Mouse (Mus musculus): Measurements from ENCODE around the gene 2210408I21Rik. TPM values are rescaled to one million over a fixed set of nuclear protein-coding genes. Genes with fewer than 3 reads are reported as not detected.

The 2210408I21Rik gene
- polyA plus RNA-seq, 2 experiments = 0.78 to 2.9 TPM

DNA sequence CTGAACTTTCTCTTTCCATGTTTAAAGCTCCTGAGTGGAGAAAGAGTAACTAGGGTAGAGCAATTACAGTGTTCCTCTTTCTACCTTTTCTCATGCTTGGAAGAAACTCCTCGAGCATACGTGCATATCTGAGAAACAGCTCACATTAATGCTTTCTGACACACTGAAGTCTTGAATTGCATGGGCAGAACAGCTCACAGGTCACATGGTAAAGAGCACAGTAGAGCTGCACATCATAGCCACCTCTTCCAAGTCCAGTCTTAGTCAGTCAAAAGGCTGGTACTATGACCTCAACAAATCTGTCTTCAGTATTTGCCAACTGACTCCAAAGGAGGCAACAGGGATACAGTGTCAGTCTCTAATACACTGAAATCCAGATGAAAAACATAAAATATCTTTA lies 7.1 kb upstream of the 2210408I21Rik start:
- no peak for DNase-seq (ENCODE audit: low read depth in 3 of 3, low spot score in 3 of 3)
- H3K4me2 ChIP-seq (ENCODE audit: low read depth) = no peak overlapping the region
- H3K27me3 ChIP-seq (ENCODE audit: control insufficient read depth, insufficient read depth, low read length) = no peaks in the 10 kb centered on the region
- no peaks in the 10 kb centered on the region for H3K9me3 ChIP-seq (ENCODE audit: control insufficient read depth, low read length)
- no peak overlapping the region for H3K27ac ChIP-seq
- no peak overlapping the region for H3K9ac ChIP-seq (replicated peaks)
- H3K4me3 ChIP-seq (ENCODE audit: insufficient read depth in 1 of 2, low read depth in 2 of 2, low read length in 2 of 2) = no peak overlapping the region
- no peak for ATAC-seq (ENCODE audit: insufficient read depth)
- no peaks in the 10 kb centered on the region; a peak in 1 of 4 replicates for H3K4me1 ChIP-seq (replicated peaks; ENCODE audit: control insufficient read depth in 2 of 2, insufficient read depth in 2 of 2, low read length in 1 of 2)
- WGBS (ENCODE audit: insufficient replicate concordance) = 65% methylated on average over 2 of the region's 2 CpGs
- no peak for TF ChIP-seq EP300 (IDR thresholded peaks at IDR 0.05; ENCODE audit: low read depth)
- no peak for TF ChIP-seq CTCF (IDR thresholded peaks at IDR 0.05; ENCODE audit: low read depth)
- H3K36me3 ChIP-seq (replicated peaks; ENCODE audit: control insufficient read depth, insufficient read depth, low read depth) = no peaks in the 10 kb centered on the region

DNA sequence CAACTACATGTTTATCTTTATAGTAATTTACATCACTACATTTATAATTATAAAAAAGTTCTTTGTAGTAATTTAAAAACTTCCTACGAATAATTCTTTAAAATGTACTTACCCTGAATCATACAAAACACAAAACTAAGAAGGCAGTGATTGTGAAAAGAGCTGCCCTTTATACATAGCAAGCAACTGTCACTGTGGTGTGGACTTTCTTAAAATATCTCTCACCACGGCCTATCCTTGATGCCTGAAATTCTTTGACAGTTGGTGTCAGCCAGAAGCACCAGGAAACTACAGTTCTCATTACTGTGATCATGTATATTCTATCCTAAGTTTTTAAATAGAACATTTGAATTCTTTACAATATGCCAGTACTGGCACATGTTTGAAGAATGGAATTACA lies 4.2 kb upstream of the 2210408I21Rik start:
- no peak overlapping the region for H3K9ac ChIP-seq (replicated peaks)
- H3K27ac ChIP-seq = no peak overlapping the region
- no peaks in the 10 kb centered on the region for H3K9me3 ChIP-seq (ENCODE audit: control insufficient read depth, low read length)
- no peak overlapping the region for H3K4me3 ChIP-seq (ENCODE audit: insufficient read depth in 1 of 2, low read depth in 2 of 2, low read length in 2 of 2)
- 49% methylated on average over 2 of the region's 2 CpGs for WGBS (ENCODE audit: insufficient replicate concordance)
- peaks cover 0 to under 1% of the 10 kb centered on the region in 2 experiments; a peak in 1 of 4 replicates for H3K4me1 ChIP-seq (replicated peaks; ENCODE audit: control insufficient read depth in 2 of 2, insufficient read depth in 2 of 2, low read length in 1 of 2)
- no peaks in the 10 kb centered on the region for H3K36me3 ChIP-seq (replicated peaks; ENCODE audit: control insufficient read depth, insufficient read depth, low read depth)
- no peaks in the 10 kb centered on the region for H3K27me3 ChIP-seq (ENCODE audit: control insufficient read depth, insufficient read depth, low read length)
- H3K4me2 ChIP-seq (ENCODE audit: low read depth) = no peak overlapping the region
- TF ChIP-seq CTCF (IDR thresholded peaks at IDR 0.05; ENCODE audit: low read depth) (no peak), EP300 (IDR thresholded peaks at IDR 0.05; ENCODE audit: low read depth) (no peak)
- no peak for ATAC-seq (ENCODE audit: insufficient read depth)
- no peak for DNase-seq (ENCODE audit: low read depth in 3 of 3, low spot score in 3 of 3)

DNA sequence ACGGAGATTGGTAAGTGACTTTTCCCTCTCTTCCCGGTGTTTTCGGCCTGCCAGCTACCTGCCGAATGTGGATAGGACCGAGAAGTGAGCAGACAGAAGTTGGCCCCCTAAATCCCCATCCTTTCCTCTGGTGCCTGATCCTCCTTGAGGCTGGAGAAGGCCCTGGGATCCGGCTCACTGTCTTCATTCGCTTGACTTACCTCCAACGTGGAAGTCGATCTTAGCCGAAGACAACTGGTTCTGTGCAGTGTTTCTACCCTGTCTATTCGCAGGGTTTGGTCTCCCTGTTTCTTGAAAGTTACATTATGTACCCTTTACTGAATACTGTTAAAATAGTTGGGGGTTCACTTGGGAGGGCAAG lies 261 bp downstream of the 2210408I21Rik start:
- Histone ChIP-seq H3K9me3 (ENCODE audit: control insufficient read depth, low read length) (no peaks in the 10 kb centered on the region), H3K27ac (no peak overlapping the region), H3K27me3 (ENCODE audit: control insufficient read depth, insufficient read depth, low read length) (no peaks in the 10 kb centered on the region), H3K4me2 (ENCODE audit: low read depth) (peak overlapping the region; percentile 81), H3K4me3 (ENCODE audit: insufficient read depth in 1 of 2, low read depth in 2 of 2, low read length in 2 of 2) (peak overlapping the region; percentile 86 to 93), H3K36me3 (replicated peaks; ENCODE audit: control insufficient read depth, insufficient read depth, low read depth) (no peaks in the 10 kb centered on the region), H3K9ac (replicated peaks) (peak overlapping the region; percentile 70), H3K4me1 (replicated peaks; ENCODE audit: control insufficient read depth in 2 of 2, insufficient read depth in 2 of 2, low read length in 1 of 2) (peaks cover 0 to 2% of the 10 kb centered on the region in 2 experiments; a peak in 1 of 4 replicates)
- no peak for DNase-seq (ENCODE audit: low read depth in 3 of 3, low spot score in 3 of 3)
- WGBS (ENCODE audit: insufficient replicate concordance) = 1% methylated on average over 11 of the region's 11 CpGs
- ATAC-seq (ENCODE audit: insufficient read depth) = peak; percentile 47
- TF ChIP-seq EP300 (IDR thresholded peaks at IDR 0.05; ENCODE audit: low read depth) = no peak
- TF ChIP-seq CTCF (IDR thresholded peaks at IDR 0.05; ENCODE audit: low read depth) = no peak

DNA sequence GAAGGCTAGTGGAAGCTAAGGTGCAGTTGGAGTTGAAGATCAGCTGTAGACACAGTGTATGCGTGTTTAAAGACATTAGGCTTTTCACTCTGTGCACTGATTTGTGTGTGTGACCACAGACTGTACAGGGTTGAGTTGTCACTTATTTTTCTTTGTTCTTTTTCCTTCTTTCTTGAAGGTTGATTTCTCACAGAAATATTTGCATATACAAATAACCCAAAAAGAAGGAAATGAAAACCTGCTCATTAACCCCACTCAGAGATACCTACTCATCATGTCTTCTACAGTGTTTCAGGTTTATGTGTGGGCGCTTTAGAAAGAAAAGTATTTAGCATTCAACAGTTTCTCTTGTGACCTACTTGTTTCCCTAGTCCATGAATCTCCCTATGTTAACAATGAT lies 5.5 kb downstream of the 2210408I21Rik start:
- TF ChIP-seq EP300 (IDR thresholded peaks at IDR 0.05; ENCODE audit: low read depth) (no peak), CTCF (IDR thresholded peaks at IDR 0.05; ENCODE audit: low read depth) (no peak)
- Histone ChIP-seq H3K27me3 (ENCODE audit: control insufficient read depth, insufficient read depth, low read length) (no peaks in the 10 kb centered on the region), H3K9me3 (ENCODE audit: control insufficient read depth, low read length) (no peaks in the 10 kb centered on the region), H3K4me1 (replicated peaks; ENCODE audit: control insufficient read depth in 2 of 2, insufficient read depth in 2 of 2, low read length in 1 of 2) (peaks cover 2% of the 10 kb centered on the region in 2 experiments; a peak in 2 of 4 replicates), H3K9ac (replicated peaks) (no peak overlapping the region), H3K27ac (no peak overlapping the region), H3K4me3 (ENCODE audit: insufficient read depth in 1 of 2, low read depth in 2 of 2, low read length in 2 of 2) (no peak overlapping the region), H3K36me3 (replicated peaks; ENCODE audit: control insufficient read depth, insufficient read depth, low read depth) (no peaks in the 10 kb centered on the region), H3K4me2 (ENCODE audit: low read depth) (no peak overlapping the region)
- 58% methylated on average over 2 of the region's 2 CpGs for WGBS (ENCODE audit: insufficient replicate concordance)
- DNase-seq (ENCODE audit: low read depth in 3 of 3, low spot score in 3 of 3) = no peak
- no peak for ATAC-seq (ENCODE audit: insufficient read depth)

DNA sequence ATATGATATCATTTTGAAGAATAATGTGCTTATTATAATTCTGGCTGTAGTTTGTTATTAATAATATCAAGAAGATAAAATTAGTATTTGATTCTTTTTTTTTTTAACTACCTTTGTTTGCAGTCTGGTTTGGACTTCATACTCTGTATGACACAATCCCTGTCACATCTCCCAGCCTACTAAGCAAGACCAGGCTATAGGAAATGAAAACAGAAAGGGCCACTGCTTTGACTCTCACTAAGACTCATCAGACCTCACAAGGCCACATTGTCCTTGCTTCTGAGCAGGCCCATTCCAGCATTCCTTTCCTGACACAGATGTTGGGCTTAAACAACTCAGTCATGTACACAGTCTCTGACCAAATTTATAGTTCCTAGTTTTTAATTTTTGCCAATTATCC lies 42.6 kb downstream of the 2210408I21Rik start:
- no peak overlapping the region for H3K4me3 ChIP-seq (ENCODE audit: insufficient read depth in 1 of 2, low read depth in 2 of 2, low read length in 2 of 2)
- DNase-seq (ENCODE audit: low read depth in 3 of 3, low spot score in 3 of 3) (no peak), ATAC-seq (ENCODE audit: insufficient read depth) (no peak)
- no peak overlapping the region for H3K27ac ChIP-seq
- H3K9me3 ChIP-seq (ENCODE audit: control insufficient read depth, low read length) = no peaks in the 10 kb centered on the region
- no peak overlapping the region for H3K4me2 ChIP-seq (ENCODE audit: low read depth)
- H3K36me3 ChIP-seq (replicated peaks; ENCODE audit: control insufficient read depth, insufficient read depth, low read depth) = no peaks in the 10 kb centered on the region
- no peak for TF ChIP-seq EP300 (IDR thresholded peaks at IDR 0.05; ENCODE audit: low read depth)
- no peak for TF ChIP-seq CTCF (IDR thresholded peaks at IDR 0.05; ENCODE audit: low read depth)
- H3K4me1 ChIP-seq (replicated peaks; ENCODE audit: control insufficient read depth in 2 of 2, insufficient read depth in 2 of 2, low read length in 1 of 2) = no peaks in the 10 kb centered on the region
- H3K27me3 ChIP-seq (ENCODE audit: control insufficient read depth, insufficient read depth, low read length) = no peaks in the 10 kb centered on the region
- no peak overlapping the region for H3K9ac ChIP-seq (replicated peaks)

All from liver, embryonic 14.5 days (tissue).